Mouse (Mus musculus) testis, postnatal 10 days (tissue): ENCODE data around the gene Eva1a.

Source experiments
- DNase-seq: peaks from one replicate; pipeline ENCODE4 v3.0.0; 2021; ENCODE audit warnings: low spot score

The Eva1a gene

GRCm38 (mm10) chr6:82040834-82041487 is at the start of gene Eva1a:
TSS of gene Eva1a (plus strand) at chr6:82041043.
- DNase-seq, result no peak

DNA sequence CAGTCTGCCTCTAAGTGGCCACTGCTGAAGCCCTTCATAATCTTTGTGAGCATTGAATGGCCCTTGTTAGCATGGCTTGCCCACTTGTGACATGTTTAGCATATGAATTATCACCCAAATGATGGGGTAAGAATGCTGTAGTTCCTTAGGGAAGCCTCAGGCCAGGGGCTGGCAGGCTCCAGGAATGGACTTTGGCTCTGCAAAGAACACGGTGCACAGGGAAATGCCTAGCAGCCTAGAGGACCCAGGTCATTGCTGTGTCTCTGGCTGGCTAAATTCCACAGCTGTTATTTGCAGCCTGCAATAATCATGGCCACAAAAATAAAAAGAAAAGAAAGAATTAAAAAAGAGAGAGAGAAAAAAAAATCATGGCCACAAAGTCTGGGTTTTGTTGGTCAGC is 28.5 kb upstream of the Eva1a start:
- peak; percentile 19 for DNase-seq

DNA sequence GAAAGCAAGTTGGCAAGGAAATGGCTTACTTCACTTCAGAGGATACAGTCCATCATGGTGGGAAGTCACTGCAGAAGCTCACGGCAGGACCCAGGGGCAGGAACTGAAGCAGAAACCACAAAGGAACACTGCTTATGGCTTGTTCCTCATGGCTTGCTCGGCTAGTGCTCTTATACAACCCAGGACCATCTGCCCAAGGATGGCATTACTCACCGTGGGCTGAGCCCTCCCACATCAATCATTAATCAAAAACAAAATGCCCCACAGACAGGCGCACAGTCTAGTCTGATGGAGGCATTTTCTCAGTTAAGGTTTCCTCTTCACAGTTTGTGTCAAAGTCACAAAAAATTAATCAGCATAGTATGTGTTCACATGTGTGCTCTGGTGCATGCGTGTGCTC is 19.8 kb upstream of the Eva1a start:
- peak; percentile 26 for DNase-seq

DNA sequence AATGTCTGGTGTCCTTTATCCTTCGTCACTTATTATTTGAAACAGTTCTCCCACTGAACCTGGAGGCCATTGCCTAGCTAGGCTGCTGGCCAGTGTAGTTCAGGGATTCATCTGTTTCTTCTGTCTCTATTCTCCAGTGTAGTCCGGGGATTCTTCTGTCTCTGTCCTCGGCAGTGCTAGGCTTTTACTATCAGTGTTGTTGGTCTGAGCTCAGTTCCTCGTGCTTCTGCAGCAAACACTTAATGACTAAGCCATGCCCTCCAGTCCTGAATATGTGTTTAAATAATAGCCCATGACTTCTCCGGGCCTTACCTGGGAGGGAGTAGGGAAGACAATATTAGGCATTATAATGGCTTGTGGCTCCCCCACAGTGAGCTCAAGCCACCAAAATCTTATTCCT is 19.3 kb upstream of the Eva1a start:
- peak; percentile 5 for DNase-seq

- DNase-seq, result peak; percentile 40
Observed at GRCm38 (mm10) chr6:82029611-82030510, 11.0 kb upstream of the Eva1a start.

DNA sequence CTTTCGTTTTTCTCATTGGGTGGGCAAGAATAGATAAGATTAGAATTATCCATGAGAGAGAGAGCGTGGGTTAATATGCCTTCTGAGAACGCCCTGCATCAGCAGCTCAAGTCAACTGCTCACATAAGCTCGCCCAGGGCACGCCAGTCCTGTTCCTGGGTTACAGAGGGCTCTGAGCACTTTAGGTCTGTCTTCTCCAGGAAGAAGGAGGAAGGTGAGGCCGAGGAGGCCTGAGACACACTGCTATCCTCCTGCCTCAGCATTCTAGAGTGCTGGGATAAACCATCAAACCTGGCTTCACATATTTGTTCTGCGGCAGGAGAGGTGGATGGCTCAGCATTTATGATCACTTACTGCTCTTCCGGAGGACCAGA is 10.3 kb upstream of the Eva1a start:
- DNase-seq, result no peak

DNA sequence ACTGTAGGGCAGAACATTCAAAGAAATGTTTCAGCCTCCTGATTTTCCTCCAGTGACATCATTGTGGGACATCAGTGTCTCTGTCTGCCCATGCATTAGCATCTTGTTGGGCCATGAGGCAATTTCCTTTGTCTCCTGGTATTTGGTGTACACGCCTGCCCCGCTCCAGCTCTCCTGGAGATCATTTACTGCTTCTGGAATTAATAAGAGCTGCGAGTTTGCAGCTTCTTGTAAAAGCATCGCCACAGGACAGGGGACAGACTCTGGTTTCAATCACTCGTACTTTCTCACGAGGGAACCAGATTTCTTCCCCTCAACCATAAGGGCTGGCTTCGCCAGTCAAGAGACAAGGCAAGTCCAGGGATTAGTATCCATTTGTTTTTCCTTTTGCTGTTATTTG is 3.6 kb upstream of the Eva1a start:
- DNase-seq, result no peak

DNA sequence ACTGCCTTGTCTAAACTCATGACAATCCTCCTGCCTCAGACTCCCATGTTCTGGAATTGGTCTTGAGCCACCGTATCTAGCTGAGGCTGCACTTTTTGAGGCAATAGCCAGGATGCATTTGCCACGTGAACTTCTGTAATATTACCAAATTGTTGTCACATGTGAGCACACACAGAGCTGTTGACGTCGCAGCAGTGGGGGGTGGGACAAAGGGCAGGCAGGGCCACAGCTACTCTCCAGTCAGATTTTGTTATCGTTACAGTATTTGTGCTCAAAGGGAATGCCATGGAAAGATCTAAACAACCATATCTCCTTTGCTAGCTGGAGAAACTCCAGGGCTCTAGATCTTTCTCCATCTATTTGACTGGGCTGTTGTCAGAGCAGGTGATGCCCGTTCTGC is 1.6 kb upstream of the Eva1a start:
- DNase-seq, result no peak

DNA sequence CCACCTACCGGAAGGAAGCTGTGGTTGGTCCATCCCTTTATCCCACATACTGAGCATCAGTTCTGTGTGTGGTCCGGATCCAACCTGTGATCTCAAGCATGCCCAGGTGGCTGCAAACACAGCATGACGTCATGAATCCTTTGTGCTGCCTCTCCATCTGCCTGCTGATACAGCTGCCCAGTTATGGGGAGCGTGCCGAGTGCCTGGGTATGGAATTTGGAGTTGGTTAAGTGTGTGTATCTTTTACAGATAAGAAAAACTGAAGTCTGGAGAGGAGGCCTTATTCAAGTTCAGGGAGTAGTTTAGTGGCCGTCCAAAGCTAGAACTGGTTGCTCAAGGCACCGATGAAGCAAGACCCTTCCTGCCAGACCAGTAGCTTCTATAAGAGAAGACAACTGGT is 875 bp upstream of the Eva1a start:
- DNase-seq, result no peak

GRCm38 (mm10) chr6:82041488-82042295 is 849 bp downstream of the Eva1a start:
- DNase-seq, result peak; percentile 61

GRCm38 (mm10) chr6:82042296-82043125 is 1.7 kb downstream of the Eva1a start:
- DNase-seq, result peak; percentile 60

DNA sequence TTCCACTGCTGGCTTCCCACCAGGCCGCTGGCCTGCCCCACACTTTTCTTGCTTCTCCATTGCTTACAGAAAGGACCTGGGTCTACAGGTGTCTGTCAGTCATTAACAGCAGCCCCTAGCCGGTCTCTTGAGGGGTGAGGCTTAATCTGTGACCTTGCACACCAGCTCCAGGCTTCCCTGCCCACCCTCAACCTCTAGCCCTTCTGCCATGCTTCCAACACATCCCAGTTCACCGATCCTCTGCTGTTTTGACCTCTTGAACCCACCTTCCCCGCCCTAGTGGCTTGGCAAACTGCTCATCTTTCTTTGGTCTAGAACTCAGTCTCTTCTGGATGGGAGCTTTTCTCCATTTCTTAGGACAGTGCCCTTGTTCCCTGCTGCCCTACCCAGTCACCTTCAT is 2.8 kb downstream of the Eva1a start:
- DNase-seq, result no peak

GRCm38 (mm10) chr6:82044509-82044908 is 3.7 kb downstream of the Eva1a start:
- no peak for DNase-seq

DNA sequence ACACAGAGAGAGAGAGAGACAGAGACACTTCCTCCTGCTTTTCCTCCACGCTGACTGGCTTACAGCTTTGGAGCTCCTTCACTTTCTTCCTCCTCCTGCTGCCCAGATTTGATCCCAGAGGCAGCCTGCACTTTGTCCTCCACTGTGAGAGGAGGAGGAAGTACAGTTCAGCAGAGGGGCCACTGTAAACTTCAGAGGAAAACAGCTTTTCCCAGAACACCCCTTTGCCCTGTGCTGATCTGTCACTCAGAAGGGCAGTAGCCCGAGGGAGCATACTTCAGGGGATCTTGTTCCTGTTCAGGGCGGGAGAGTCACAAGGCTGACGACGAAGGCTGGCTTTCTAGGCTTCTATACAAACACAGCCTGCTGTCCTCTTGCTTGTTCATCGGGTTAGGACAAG is 7.1 kb downstream of the Eva1a start:
- DNase-seq, result no peak

GRCm38 (mm10) chr6:82050201-82050600 is 9.4 kb downstream of the Eva1a start:
- DNase-seq, result no peak

GRCm38 (mm10) chr6:82051569-82051968 is 10.7 kb downstream of the Eva1a start:
- no peak for DNase-seq

DNA sequence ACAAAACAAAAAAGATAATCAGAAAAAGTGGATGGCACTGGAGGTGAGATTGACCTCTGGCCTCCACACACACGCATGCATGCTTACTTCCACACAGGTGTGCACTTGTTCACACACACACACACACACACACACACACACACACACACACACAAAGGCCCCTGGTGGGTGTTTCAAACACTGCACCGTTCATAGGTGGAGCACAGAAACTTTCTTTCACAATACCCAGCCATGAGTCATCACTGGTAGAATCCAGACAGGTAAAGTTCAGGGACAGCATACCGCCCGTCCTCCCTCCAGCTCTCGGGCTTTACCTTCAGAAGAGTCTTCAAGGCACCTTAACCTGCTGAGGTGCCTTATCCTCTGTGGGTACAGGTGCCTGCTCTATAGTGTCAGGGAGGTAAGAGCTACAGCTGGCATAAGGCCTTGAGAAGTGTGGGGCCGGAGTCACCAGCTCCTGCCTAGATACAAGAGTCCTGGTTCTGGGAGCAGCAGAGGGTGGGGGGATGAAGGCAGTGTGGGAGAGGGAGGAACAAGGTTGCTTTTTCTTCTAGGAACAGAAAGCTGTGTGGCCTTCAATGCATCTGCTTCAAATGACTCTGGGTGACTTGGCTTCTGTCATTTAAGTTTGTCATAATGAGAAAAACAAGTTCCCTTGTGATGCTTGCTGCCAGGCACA is 11.3 kb downstream of the Eva1a start:
- no peak for DNase-seq

GRCm38 (mm10) chr6:82052726-82053118 is 11.9 kb downstream of the Eva1a start:
- no peak for DNase-seq

- peak; percentile 54 for DNase-seq
Observed at GRCm38 (mm10) chr6:82054854-82055253, 14.0 kb downstream of the Eva1a start.

DNA sequence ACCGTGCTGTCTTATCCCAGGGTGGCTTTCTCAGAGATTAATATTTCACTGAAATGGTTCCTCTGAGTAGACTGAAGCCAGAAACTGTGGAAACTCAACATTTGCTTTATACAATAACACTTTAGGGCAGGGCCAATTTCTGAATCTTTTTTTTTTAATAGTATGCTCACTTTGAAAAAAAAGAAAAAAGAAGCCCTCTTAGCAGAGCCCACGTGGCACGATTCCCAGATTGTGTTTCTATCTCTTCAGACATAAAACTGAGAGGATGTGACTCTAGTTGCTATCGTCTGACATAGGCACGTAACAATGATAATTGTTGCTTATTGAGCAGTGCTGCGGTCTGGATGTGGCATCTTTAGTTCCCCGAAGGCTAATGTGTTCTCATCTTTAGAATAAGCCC is 19.1 kb downstream of the Eva1a start:
- DNase-seq, result no peak

DNA sequence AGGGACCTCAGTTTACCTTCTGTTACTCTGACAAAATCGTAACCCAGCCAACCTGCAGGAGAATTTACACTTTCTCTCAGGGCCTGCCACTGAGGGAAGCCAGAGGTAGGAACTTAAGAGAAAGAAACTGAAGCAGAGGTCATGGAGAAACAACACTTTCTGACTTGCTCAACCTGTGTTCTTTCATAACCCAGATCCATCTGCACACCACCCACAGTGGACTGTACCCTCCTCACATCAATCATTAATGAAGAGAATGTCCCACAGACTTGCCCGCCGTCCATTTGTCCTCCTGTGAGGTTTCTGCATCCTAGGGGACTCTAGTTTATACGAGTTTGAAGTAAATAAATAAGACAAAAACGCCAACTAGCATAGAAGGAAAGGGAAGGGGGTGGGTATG is 24.4 kb downstream of the Eva1a start:
- no peak for DNase-seq
